Mouse (Mus musculus) frontal cortex, postnatal 14 days (tissue): ENCODE data around the gene Snd1.

ENCODE experiments used
- DNase-seq, 2 experiments: peaks; one replicate each; pipeline ENCODE4 v3.0.0; 2022; ENCODE audit warnings: low spot score in 2 of 2

Snd1 gene

GRCm38 (mm10) chr6:28800976-28801375, 326.0 kb downstream of the Snd1 start:
- peak in 1 of 2 experiments; percentile 35 for DNase-seq

GRCm38 (mm10) chr6:28803678-28804279, 328.8 kb downstream of the Snd1 start:
- no peak for DNase-seq

- DNase-seq, result no peak
Observed at GRCm38 (mm10) chr6:28804751-28805150, 329.8 kb downstream of the Snd1 start.

- DNase-seq, result no peak
Observed at GRCm38 (mm10) chr6:28813057-28813456, 338.1 kb downstream of the Snd1 start.

- no peak for DNase-seq
Observed at GRCm38 (mm10) chr6:28814895-28815294, 340.0 kb downstream of the Snd1 start.

- no peak for DNase-seq
Observed at GRCm38 (mm10) chr6:28817039-28817438, 342.1 kb downstream of the Snd1 start.

- no peak for DNase-seq
Observed at GRCm38 (mm10) chr6:28819509-28820358, 344.8 kb downstream of the Snd1 start.

- DNase-seq, result no peak
Observed at GRCm38 (mm10) chr6:28822296-28822695, 347.4 kb downstream of the Snd1 start.

GRCm38 (mm10) chr6:28823375-28823774, 348.4 kb downstream of the Snd1 start:
- no peak for DNase-seq

GRCm38 (mm10) chr6:28823802-28824201, 348.9 kb downstream of the Snd1 start:
- DNase-seq, result no peak

GRCm38 (mm10) chr6:28825894-28826293, 351.0 kb downstream of the Snd1 start:
- no peak for DNase-seq

GRCm38 (mm10) chr6:28826689-28827389, 351.9 kb downstream of the Snd1 start:
- no peak for DNase-seq

GRCm38 (mm10) chr6:28827565-28827964, 352.6 kb downstream of the Snd1 start:
- DNase-seq, result no peak

GRCm38 (mm10) chr6:28828593-28828992, 353.7 kb downstream of the Snd1 start:
- DNase-seq, result peak in 1 of 2 experiments; percentile 60

GRCm38 (mm10) chr6:28830306-28830705, 355.4 kb downstream of the Snd1 start:
- DNase-seq, result no peak

GRCm38 (mm10) chr6:28831011-28831853, 356.3 kb downstream of the Snd1 start, which contains the start of gene Lrrc4:
TSS of gene Lrrc4 (minus strand) at chr6:28831747.
- DNase-seq, result no peak

- no peak for DNase-seq
Observed at GRCm38 (mm10) chr6:28831854-28832750, 357.2 kb downstream of the Snd1 start.

- no peak for DNase-seq
Observed at GRCm38 (mm10) chr6:28832751-28833291, 357.9 kb downstream of the Snd1 start.

GRCm38 (mm10) chr6:28833380-28833822, 358.5 kb downstream of the Snd1 start:
- peak; percentile 53 to 56 for DNase-seq

GRCm38 (mm10) chr6:28834046-28834445, 359.1 kb downstream of the Snd1 start:
- DNase-seq, result no peak
